Mouse (Mus musculus): ENCODE results near the gene Srgap3. TPM values are rescaled to one million over a fixed set of nuclear protein-coding genes. Genes with fewer than 3 reads are reported as not detected.

The Srgap3 gene
- 1.3 TPM for polyA plus RNA-seq (2017; shearing (Covaris generic))

DNA sequence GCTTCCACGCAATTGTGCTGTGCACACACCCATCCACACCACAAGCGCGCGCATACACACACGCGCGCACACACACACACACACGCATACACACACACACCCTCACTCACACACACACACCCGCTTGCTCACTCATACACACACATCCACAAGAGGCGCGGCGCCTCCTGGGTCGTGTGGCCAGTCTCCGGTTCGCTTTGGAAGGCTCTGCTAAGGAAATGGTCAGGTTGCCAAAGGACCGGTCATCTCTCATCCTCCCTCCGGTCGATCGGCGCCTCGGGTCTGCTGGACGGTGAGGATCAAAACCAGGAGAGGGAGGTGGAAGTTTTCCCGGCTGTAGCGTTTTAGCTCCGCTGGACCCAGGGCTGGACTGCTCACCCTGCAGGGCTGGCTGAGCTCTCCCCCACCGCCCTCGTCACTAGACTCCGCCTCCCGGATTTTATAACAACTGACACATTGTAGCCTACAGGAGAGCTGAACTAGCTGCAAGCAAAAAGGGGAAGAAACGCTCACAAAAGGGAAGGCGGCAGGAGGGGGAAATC, at the start of gene Srgap3:
Gene Srgap3 (minus strand): TSS at position 372 of the 542 bp plus-strand sequence.

DNA sequence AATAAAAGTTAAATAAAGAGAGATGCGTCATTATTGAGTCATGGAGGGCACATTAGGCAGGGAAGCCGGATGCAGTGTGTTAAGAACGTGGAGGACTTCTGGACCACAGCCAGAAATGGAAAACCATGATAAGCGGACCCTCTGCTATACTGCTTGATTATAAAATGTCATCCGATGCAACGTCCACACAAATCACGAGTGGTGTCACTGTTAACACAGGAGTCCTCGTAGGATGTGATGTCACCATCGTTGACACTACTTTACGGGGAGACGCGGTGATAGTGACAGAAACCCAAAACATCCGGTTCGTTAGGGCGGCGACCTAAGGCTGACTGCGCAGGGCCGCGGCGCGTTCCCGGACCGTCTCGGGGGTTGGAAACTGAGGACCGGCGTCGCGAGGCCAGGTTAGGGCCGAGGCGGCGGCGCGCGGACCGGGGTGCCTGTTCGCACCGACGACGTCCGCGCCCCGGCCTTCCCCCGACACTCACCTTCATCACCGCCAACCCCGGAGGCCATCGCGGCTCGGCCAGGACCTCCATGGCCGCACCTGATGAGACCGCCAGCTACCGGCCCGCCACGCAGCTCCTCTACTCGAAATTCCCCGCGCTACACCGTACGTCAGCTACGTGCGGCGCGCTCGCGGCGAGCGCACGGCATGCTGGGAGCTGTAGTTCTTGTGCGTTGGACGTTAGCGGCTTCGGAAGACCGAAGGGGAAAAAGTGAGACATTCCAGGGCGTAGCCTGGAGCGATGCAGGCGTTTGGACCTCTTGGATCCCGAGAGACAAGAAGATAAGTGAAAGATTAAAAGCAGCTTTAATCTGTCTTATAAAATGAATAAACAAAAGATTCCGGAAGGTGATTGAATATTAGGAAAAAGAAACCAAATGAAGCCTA, 250.8 kb downstream of the Srgap3 start, which contains the start of gene Rad18:
Gene Rad18 (minus strand): TSS at position 631 of the 895 bp plus-strand sequence.

Other genes with a start within 250 kb of the Srgap3 start
- 114 TPM for gene Thumpd3, start 99.0 kb upstream of the Srgap3 start, polyA plus RNA-seq (2017; shearing (Covaris generic))
- 76.1 TPM for gene Setd5, start 130.1 kb upstream of the Srgap3 start, polyA plus RNA-seq (2017; shearing (Covaris generic))
- gene Lhfpl4, start 248.1 kb upstream of the Srgap3 start, polyA plus RNA-seq (2017; shearing (Covaris generic)), result 0.38 TPM